Mouse (Mus musculus) thymus, adult 2 months (tissue): ENCODE data around the gene Fam114a1.

ENCODE experiments used
- CTCF ChIP-seq: fragments of 200-500 bp; IDR thresholded peaks from 2 replicates; pipeline ENCODE4 v1.5.1; 2012; ENCODE audit warnings: mild to moderate bottlenecking, control low read depth, low read length, moderate library complexity, borderline replicate concordance; ENCODE audit not compliant: control insufficient read depth, poor library complexity, insufficient read depth; ENCODE audit errors: extremely low read depth
- POLR2A ChIP-seq: fragments of 200-500 bp; IDR thresholded peaks from 2 replicates; pipeline ENCODE4 v1.6.1; 2012; ENCODE audit warnings: mild to moderate bottlenecking, low read length, control low read depth, moderate library complexity; ENCODE audit not compliant: control insufficient read depth, poor library complexity, insufficient read depth; ENCODE audit errors: extremely low read depth

DNA sequence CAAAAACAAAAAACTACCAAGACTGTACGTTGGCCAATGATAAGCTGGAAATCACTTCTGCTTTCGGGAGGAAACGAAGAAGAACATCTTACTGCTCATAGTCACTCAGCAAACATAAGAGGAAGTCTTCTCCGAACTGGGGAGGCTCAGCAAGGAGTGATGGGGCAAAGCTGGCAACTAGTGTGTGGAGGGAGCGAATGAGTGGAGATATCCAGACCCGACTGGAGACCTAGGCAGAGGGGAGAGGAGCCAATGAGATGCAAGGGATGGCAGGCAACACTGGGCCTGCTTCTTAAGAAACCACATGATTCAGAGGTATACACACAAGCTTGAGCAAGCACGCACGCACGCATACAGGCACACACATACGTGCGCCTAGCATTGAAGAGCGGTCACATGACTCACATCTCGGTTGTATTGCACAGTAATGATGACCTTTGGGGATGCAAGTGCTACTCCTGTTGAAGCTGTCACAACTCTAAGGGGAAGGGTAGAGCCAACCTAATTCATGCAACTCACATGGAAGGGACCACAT is 8.9 kb upstream of the Fam114a1 start:
- TF ChIP-seq POLR2A (no peak), CTCF (no peak)
